9 mouse cellular contexts compared by ENCODE assay signal in genomic region chr5:113490033-113490432, GRCm38 (mm10). TPM values are rescaled to one million over a fixed set of nuclear protein-coding genes. Genes with fewer than 3 reads are reported as not detected.
DNase-seq lines count a peak whose midpoint lies in the region; ATAC-seq and TF ChIP-seq lines count a peak whose summit lies in the region.
"Had no signal": no experiment of that assay in that cellular context is flagged by ENCODE, and none has a peak within 500 bp of the region (broad histone marks: within the 10 kb centered on the region; RNA-seq: fewer than 3 reads in every experiment).

TSS of gene Wscd2 (plus strand) at chr5:113490333.

- H3K4me1 ChIP-seq in cerebellum, adult 2 months (ENCODE audit: control insufficient read depth, insufficient read depth, low read length): peaks cover 14% of the 10 kb centered on the region
- H3K4me1 ChIP-seq in lung, embryonic 14.5 days (ENCODE audit: insufficient read depth): no peaks in the 10 kb centered on the region; the same call in none of the 2 replicates
- peaks cover 45% of the 10 kb centered on the region for H3K4me1 ChIP-seq in neural tube, embryonic 15.5 days

- no peaks in the 10 kb centered on the region for H3K27me3 ChIP-seq in cerebellum, adult 2 months (ENCODE audit: control insufficient read depth, insufficient read depth, low read length)
- H3K27me3 ChIP-seq in lung, embryonic 14.5 days (ENCODE audit: insufficient read depth, low read length): peaks cover 22% of the 10 kb centered on the region
- H3K27me3 ChIP-seq in neural tube, embryonic 15.5 days (replicated peaks): no peaks in the 10 kb centered on the region

- H3K36me3 ChIP-seq in lung, embryonic 14.5 days (ENCODE audit: insufficient read depth): no peaks in the 10 kb centered on the region
- no peaks in the 10 kb centered on the region for H3K36me3 ChIP-seq in neural tube, embryonic 15.5 days

- peak within 1 kb of the TSS; percentile 82 for H3K4me2 ChIP-seq in lung, embryonic 14.5 days
- H3K4me2 ChIP-seq in neural tube, embryonic 15.5 days: peak within 1 kb of the TSS; percentile 78

- H3K9ac ChIP-seq in lung, embryonic 14.5 days: peak within 1 kb of the TSS; percentile 70
- peak within 1 kb of the TSS; percentile 67 for H3K9ac ChIP-seq in neural tube, embryonic 15.5 days (replicated peaks)

- H3K4me3 ChIP-seq in cerebellum, adult 2 months (replicated peaks; ENCODE audit: insufficient read depth, low read depth, low read length): peak within 1 kb of the TSS; percentile 90
- peak within 1 kb of the TSS; percentile 52 for H3K4me3 ChIP-seq in lung, embryonic 14.5 days (ENCODE audit: low read depth, low read length)
- H3K4me3 ChIP-seq in neural tube, embryonic 15.5 days (replicated peaks): peak within 1 kb of the TSS; percentile 56

- no peaks in the 10 kb centered on the region for H3K9me3 ChIP-seq in lung, embryonic 14.5 days (ENCODE audit: low read depth, low read length)
- no peaks in the 10 kb centered on the region for H3K9me3 ChIP-seq in neural tube, embryonic 15.5 days (replicated peaks)

- TF ChIP-seq CTCF in cerebellum, adult 2 months (IDR thresholded peaks at IDR 0.05; ENCODE audit: borderline replicate concordance, insufficient read depth, low read depth, low read length): no peak
- TF ChIP-seq CTCF in lung, embryonic 14.5 days (IDR thresholded peaks at IDR 0.05; ENCODE audit: low read depth): no peak

- DNase-seq in cerebellum, adult 2 months: no peak
- no peak for DNase-seq in cerebellum, adult 11 months
- no peak for DNase-seq in lung, embryonic 14.5 days
- DNase-seq in lung, adult 18-20 months: no peak
- DNase-seq in layer of hippocampus, postnatal 36 days: no peak
- DNase-seq in adrenal gland, adult (ENCODE audit: inconsistent age in 2 of 2, low spot score in 1 of 2): no peak
- DNase-seq in gastrocnemius, adult 8-10 months (ENCODE audit: low spot score in 2 of 2): no peak

- no peak for ATAC-seq in lung, embryonic 14.5 days (ENCODE audit: insufficient read depth)
- 0 out of 2 replicates have a peak, but pooled peaks have one; percentile 6 for ATAC-seq in neural tube, embryonic 15.5 days (ENCODE audit: low FRiP score)

- H3K27ac ChIP-seq in cerebellum, adult 2 months (ENCODE audit: insufficient read depth, low read length): peak within 1 kb of the TSS; percentile 100
- peak within 1 kb of the TSS; percentile 58; the same call in 1 of the 2 replicates for H3K27ac ChIP-seq in lung, embryonic 14.5 days (ENCODE audit: low read depth)
- peak within 1 kb of the TSS; percentile 73 for H3K27ac ChIP-seq in neural tube, embryonic 15.5 days (replicated peaks)
- H3K27ac ChIP-seq: macrophage had no signal

- TF ChIP-seq POLR2A in cerebellum, adult 2 months (IDR thresholded peaks at IDR 0.05; ENCODE audit: borderline replicate concordance, insufficient read depth, low read length): no peak

- 36% methylated on average over 6 of the region's 6 CpGs for WGBS in cerebellum, adult 2 months
- 54% methylated on average over 6 of the region's 6 CpGs for WGBS in lung, embryonic 14.5 days
- 62% methylated on average over 6 of the region's 6 CpGs for WGBS in neural tube, embryonic 15.5 days

RNA-seq across cellular contexts. Expression of gene Wscd2, which starts in this region (rescaled TPM):
- polyA plus RNA-seq in cerebellum, adult 2 months (2012; rRNA removed): 113 and 136 TPM in 2 replicates
- 5.9 and 6.4 TPM in 2 replicates for polyA plus RNA-seq in lung, embryonic 14.5 days (2014; fragmentation: Nextera tagmentation; extraction: Ambion mirVana)
- total RNA-seq in layer of hippocampus, postnatal 36 days (2021): 10 to 100 TPM; 83.5 to 86.8 TPM
- 18.2 and 22.6 TPM in 2 replicates for polyA plus RNA-seq in neural tube, embryonic 15.5 days (2015; fragmentation: Nextera tagmentation; extraction: Ambion mirVana)
- under 1 TPM; 0.13 to 0.29 (median 0.15) TPM for total RNA-seq in gastrocnemius, adult 8-10 months (2022)
- polyA plus RNA-seq: macrophage had no signal

Comparison
In these comparisons a context has a peak if more than half of its experiments do, and no peak if none do; other contexts are left out.
1. RNA of gene Wscd2 (total RNA-seq): 83.5 to 86.8 TPM in layer of hippocampus, postnatal 36 days; 0.13 to 0.29 TPM in gastrocnemius, adult 8-10 months; every median in the first group is over 10 times any median in the second.
2. Peak in every context shown above with its lines, with median percentiles within 50 percentile points of each other: H3K27ac ChIP-seq and H3K4me3 ChIP-seq.